Mouse (Mus musculus) kidney, embryonic 14.5 days (tissue): ENCODE data around the gene Abcc4. TPM values are rescaled to one million over a fixed set of nuclear protein-coding genes. Genes with fewer than 3 reads are reported as not detected.
A peak's percentile ranks its signal among the peaks of the same experiment; 100 is the strongest.

Experiments
- ATAC-seq: fragments of 200-750 bp; cut with Nextera tagmentation; 2 replicates; pipeline ENCODE4 v1.8.0; 2017; ENCODE audit warnings: moderate number of reproducible peaks, mild to moderate bottlenecking, moderate TSS enrichment, moderate library complexity; ENCODE audit not compliant: low FRiP score, low TSS enrichment
- H3K27ac ChIP-seq: fragments of 300-500 bp; sonication (generic); 2 replicates; pipeline ENCODE4 v1.5.1; 2014; ENCODE audit warnings: low read depth, mild to moderate bottlenecking, low read length, moderate library complexity, mixed read lengths
- H3K27me3 ChIP-seq: fragments of 300-500 bp; sonication (generic); 2 replicates; pipeline ENCODE4 v1.6.1; 2014; ENCODE audit warnings: mild to moderate bottlenecking, low read length; ENCODE audit not compliant: control insufficient read depth, insufficient read depth
- H3K36me3 ChIP-seq: fragments of 300-500 bp; sonication (generic); 2 replicates; pipeline ENCODE4 v1.6.1; 2014; ENCODE audit warnings: low read length, mixed read lengths; ENCODE audit not compliant: control insufficient read depth, insufficient read depth
- H3K4me1 ChIP-seq: fragments of 300-500 bp; sonication (generic); 2 replicates; pipeline ENCODE4 v1.6.1; 2014; ENCODE audit warnings: low read length, mixed read lengths; ENCODE audit not compliant: control insufficient read depth, insufficient read depth
- H3K4me2 ChIP-seq: fragments of 300-500 bp; sonication (generic); replicated peaks from 2 replicates; pipeline ENCODE4 v1.6.1; 2014; ENCODE audit warnings: low read depth, mild to moderate bottlenecking, low read length
- H3K4me3 ChIP-seq: fragments of 300-500 bp; sonication (generic); 2 replicates; pipeline ENCODE4 v1.5.1; 2014; ENCODE audit warnings: mild to moderate bottlenecking, low read length
- H3K9ac ChIP-seq: fragments of 300-500 bp; sonication (generic); 2 replicates; pipeline ENCODE4 v1.6.1; 2014; ENCODE audit warnings: low read depth, mild to moderate bottlenecking, low read length, moderate library complexity
- H3K9me3 ChIP-seq: fragments of 300-500 bp; sonication (generic); 2 replicates; pipeline ENCODE4 v1.6.1; 2016; ENCODE audit warnings: low read length; ENCODE audit not compliant: control insufficient read depth
- WGBS: fragments of 180-500 bp; shearing (Covaris S2); extraction: QIAGEN DNeasy Blood & Tissue Kit; methylation state at CpG from one replicate; pipeline ENCODE4 v1.1.7; 2014; 5-methylcytosine and 5-hydroxymethylcytosine counted together
- polyA plus RNA-seq: library from polyadenylated mRNA; unstranded; fragments of >200 nt; fragmentation: Nextera tagmentation; extraction: Ambion mirVana; gene quantifications from 2 replicates; pipeline ENCODE4 v1.2.1, GENCODE M21; 2014

Gene Abcc4
- polyA plus RNA-seq, 1 experiment from 2014 or later = 12.2 TPM

GRCm38 (mm10) chr14:118714720-118715119, 8.7 kb upstream of the Abcc4 start:
- Histone ChIP-seq H3K9me3 (no peaks in the 10 kb centered on the region), H3K27me3 (no peaks in the 10 kb centered on the region), H3K4me2 (no peak overlapping the region), H3K4me3 (no peak overlapping the region), H3K27ac (no peak overlapping the region), H3K4me1 (peaks cover 22% of the 10 kb centered on the region), H3K36me3 (no peaks in the 10 kb centered on the region), H3K9ac (no peak overlapping the region)
- 70% methylated on average over 6 of the region's 6 CpGs for WGBS
- ATAC-seq = no peak

DNA sequence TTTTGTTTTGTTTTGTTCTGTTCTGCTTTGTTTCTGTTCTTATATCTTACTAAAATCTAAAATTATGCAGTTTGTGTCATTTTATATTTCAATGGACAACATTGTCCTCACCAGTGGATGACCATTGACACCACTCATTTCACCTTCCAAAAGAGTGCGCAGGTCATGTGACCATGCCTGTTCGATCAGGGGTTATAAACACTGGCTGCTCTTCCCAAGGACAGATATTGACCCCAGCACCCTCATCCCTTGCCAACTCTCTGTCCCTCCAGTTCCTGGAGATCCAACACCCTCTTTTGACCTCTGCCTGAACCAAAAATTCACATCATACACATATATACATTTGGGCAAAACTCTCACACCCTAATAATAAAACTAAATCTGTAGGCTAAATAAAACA, 8.3 kb upstream of the Abcc4 start:
- peaks cover 19% of the 10 kb centered on the region; the same call in 1 of the 2 replicates for H3K4me1 ChIP-seq

GRCm38 (mm10) chr14:118713869-118714268, 7.8 kb upstream of the Abcc4 start:
- no peak for ATAC-seq
- H3K4me1 ChIP-seq = peaks cover 15% of the 10 kb centered on the region; the same call in 1 of the 2 replicates
- no peaks in the 10 kb centered on the region for H3K36me3 ChIP-seq
- no peak overlapping the region for H3K9ac ChIP-seq
- peak overlapping the region; percentile 31 for H3K4me3 ChIP-seq
- no peaks in the 10 kb centered on the region for H3K27me3 ChIP-seq
- peak overlapping the region; percentile 66 for H3K4me2 ChIP-seq
- WGBS = 4% methylated on average over 8 of the region's 8 CpGs
- H3K9me3 ChIP-seq = no peaks in the 10 kb centered on the region
- no peak overlapping the region for H3K27ac ChIP-seq

More for the DNA sequence above, 8.3 kb upstream of the Abcc4 start:
- no peak overlapping the region for H3K4me3 ChIP-seq
- no peak overlapping the region for H3K4me2 ChIP-seq
- H3K27ac ChIP-seq = no peak overlapping the region
- ATAC-seq = no peak
- H3K9ac ChIP-seq = no peak overlapping the region
- no peaks in the 10 kb centered on the region for H3K36me3 ChIP-seq
- no peaks in the 10 kb centered on the region for H3K27me3 ChIP-seq
- 77% methylated on average over 2 of the region's 2 CpGs for WGBS
- no peaks in the 10 kb centered on the region for H3K9me3 ChIP-seq

GRCm38 (mm10) chr14:118713408-118713807, 7.4 kb upstream of the Abcc4 start:
- H3K9ac ChIP-seq = peak overlapping the region; percentile 44; the same call in 1 of the 2 replicates
- ATAC-seq = peak; percentile 22; the same call in 1 of the 2 replicates

GRCm38 (mm10) chr14:118712889-118713288, 6.9 kb upstream of the Abcc4 start:
- Histone ChIP-seq H3K4me3 (no peak overlapping the region), H3K27me3 (no peaks in the 10 kb centered on the region), H3K9me3 (no peaks in the 10 kb centered on the region), H3K4me1 (peaks cover 12% of the 10 kb centered on the region; the same call in 1 of the 2 replicates), H3K36me3 (no peaks in the 10 kb centered on the region), H3K9ac (no peak overlapping the region), H3K27ac (no peak overlapping the region), H3K4me2 (peak overlapping the region; percentile 66)
- ATAC-seq = no peak
- WGBS = 43% methylated on average over 5 of the region's 5 CpGs

More at GRCm38 (mm10) chr14:118713408-118713807, 7.4 kb upstream of the Abcc4 start:
- H3K27ac ChIP-seq = no peak overlapping the region
- WGBS = under 1% methylated on average over 18 of the region's 18 CpGs
- H3K9me3 ChIP-seq = no peaks in the 10 kb centered on the region
- H3K4me3 ChIP-seq = peak overlapping the region; percentile 31
- no peaks in the 10 kb centered on the region for H3K27me3 ChIP-seq
- H3K4me1 ChIP-seq = peaks cover 12% of the 10 kb centered on the region; the same call in 1 of the 2 replicates
- H3K36me3 ChIP-seq = no peaks in the 10 kb centered on the region
- H3K4me2 ChIP-seq = peak overlapping the region; percentile 66

DNA sequence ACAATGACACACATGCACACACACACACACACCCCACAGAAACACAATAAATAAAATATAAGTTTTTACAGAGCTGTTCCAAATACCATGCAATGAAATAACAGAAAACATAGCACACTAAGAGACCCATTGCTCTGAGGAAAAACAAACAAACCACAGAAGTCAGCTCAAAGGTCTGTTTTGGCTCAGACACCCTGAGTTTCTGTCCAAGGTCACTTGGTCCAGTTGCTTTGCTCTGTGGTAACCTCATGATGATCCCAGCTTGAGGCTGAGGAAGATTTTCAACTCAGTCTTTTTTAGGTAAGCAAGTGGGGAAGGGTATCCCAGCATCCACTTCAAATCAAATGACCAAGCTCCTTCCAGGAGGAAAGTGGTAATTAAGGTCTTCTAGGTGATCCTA, 4.9 kb upstream of the Abcc4 start:
- Histone ChIP-seq H3K4me1 (peaks cover 12% of the 10 kb centered on the region; the same call in 1 of the 2 replicates), H3K9ac (no peak overlapping the region), H3K36me3 (no peaks in the 10 kb centered on the region), H3K4me3 (no peak overlapping the region), H3K4me2 (no peak overlapping the region), H3K9me3 (no peaks in the 10 kb centered on the region), H3K27ac (no peak overlapping the region), H3K27me3 (no peaks in the 10 kb centered on the region)
- ATAC-seq = no peak

GRCm38 (mm10) chr14:118709736-118710135, 3.7 kb upstream of the Abcc4 start:
- peaks cover 12% of the 10 kb centered on the region; the same call in 1 of the 2 replicates for H3K4me1 ChIP-seq
- peak; percentile 32; the same call in 1 of the 2 replicates for ATAC-seq
- WGBS = 43% methylated on average over 11 of the region's 11 CpGs

DNA sequence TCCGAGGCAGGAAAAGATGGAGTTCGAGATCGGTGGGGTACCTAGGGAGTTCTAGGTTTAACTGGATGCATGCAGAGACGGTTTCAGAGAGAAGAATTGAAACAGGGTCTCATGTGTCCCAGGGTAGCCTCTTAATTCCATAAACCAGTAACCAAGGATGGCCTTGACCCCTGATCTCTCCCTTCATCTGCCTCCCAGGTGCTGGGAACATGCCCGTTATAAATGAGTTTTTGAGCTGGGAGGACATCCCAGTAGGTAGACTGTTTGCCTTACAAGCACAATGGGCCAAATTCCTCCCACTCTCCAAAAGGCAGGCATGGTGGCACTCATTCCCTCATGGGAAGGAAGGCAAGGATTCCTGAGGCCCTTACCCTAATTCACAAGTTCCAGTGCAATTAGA, 2.1 kb upstream of the Abcc4 start:
- H3K9me3 ChIP-seq = no peaks in the 10 kb centered on the region
- no peaks in the 10 kb centered on the region for H3K36me3 ChIP-seq
- no peak for ATAC-seq
- H3K4me1 ChIP-seq = peaks cover 8% of the 10 kb centered on the region; the same call in 1 of the 2 replicates
- H3K4me3 ChIP-seq = no peak overlapping the region
- H3K4me2 ChIP-seq = no peak overlapping the region
- no peak overlapping the region for H3K27ac ChIP-seq
- H3K9ac ChIP-seq = no peak overlapping the region
- H3K27me3 ChIP-seq = peaks cover 10% of the 10 kb centered on the region; the same call in 1 of the 2 replicates
- 74% methylated on average over 5 of the region's 5 CpGs for WGBS

More at GRCm38 (mm10) chr14:118709736-118710135, 3.7 kb upstream of the Abcc4 start:
- Histone ChIP-seq H3K36me3 (no peaks in the 10 kb centered on the region), H3K27ac (no peak overlapping the region), H3K4me3 (no peak overlapping the region), H3K27me3 (peaks cover 10% of the 10 kb centered on the region; the same call in 1 of the 2 replicates), H3K9ac (no peak overlapping the region), H3K4me2 (no peak overlapping the region), H3K9me3 (no peaks in the 10 kb centered on the region)

DNA sequence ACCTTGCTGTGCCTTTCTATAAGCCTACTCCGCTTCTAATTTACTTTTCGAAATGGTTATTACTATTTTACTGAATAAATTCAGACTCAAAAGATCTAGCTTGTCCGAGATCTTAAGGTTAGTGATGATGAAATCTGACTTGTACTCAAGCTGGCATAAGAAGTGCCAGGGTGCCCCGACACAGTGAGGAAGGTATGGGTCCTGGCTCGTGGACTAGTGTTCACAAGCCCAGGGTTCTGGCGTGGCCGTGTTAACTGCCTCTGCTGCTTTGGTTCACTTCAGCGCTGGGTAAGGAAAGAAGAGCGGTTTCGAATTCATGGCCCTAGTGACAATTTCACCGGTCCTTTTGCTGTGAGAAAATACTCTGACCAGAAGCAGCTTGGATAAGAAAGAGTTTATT, 943 bp upstream of the Abcc4 start:
- Histone ChIP-seq H3K9ac (no peak overlapping the region), H3K4me3 (no peak overlapping the region; the same call in 1 of the 2 replicates), H3K4me1 (peaks cover 8% of the 10 kb centered on the region; the same call in 1 of the 2 replicates), H3K4me2 (peak overlapping the region; percentile 98; the same call in 1 of the 2 replicates), H3K36me3 (no peaks in the 10 kb centered on the region), H3K27ac (no peak overlapping the region), H3K9me3 (no peaks in the 10 kb centered on the region), H3K27me3 (peaks cover 10% of the 10 kb centered on the region; the same call in 1 of the 2 replicates)
- ATAC-seq = no peak
- WGBS = 86% methylated on average over 11 of the region's 11 CpGs
